Mouse (Mus musculus) brown adipose tissue, adult 24 weeks (tissue): ENCODE results near the gene Mrps18a. TPM values are rescaled to one million over a fixed set of nuclear protein-coding genes. Genes with fewer than 3 reads are reported as not detected.

Experiments
- H3K27ac ChIP-seq: fragments of 200-500 bp; replicated peaks from 2 replicates; pipeline ENCODE4 v1.5.1; 2012; ENCODE audit warnings: low read depth, mild to moderate bottlenecking, low read length
- H3K4me1 ChIP-seq: fragments of 200-500 bp; 2 replicates; pipeline ENCODE4 v1.6.1; 2012; ENCODE audit warnings: low read length, mixed read lengths; ENCODE audit not compliant: control insufficient read depth, insufficient read depth, insufficient read length
- H3K4me3 ChIP-seq: fragments of 200-500 bp; 2 replicates; pipeline ENCODE4 v1.5.1; 2012; ENCODE audit warnings: low read depth, mild to moderate bottlenecking, low read length, moderate library complexity; ENCODE audit not compliant: insufficient read depth
- polyA plus RNA-seq: library from polyadenylated mRNA; stranded (reverse); fragments of >200 nt; gene quantifications from 2 replicates; pipeline ENCODE4 v1.2.4, GENCODE M21; 2012; ENCODE audit not compliant: missing spikeins, insufficient read depth, insufficient read length

Mrps18a gene
- polyA plus RNA-seq, 1 experiment: 150 TPM

DNA sequence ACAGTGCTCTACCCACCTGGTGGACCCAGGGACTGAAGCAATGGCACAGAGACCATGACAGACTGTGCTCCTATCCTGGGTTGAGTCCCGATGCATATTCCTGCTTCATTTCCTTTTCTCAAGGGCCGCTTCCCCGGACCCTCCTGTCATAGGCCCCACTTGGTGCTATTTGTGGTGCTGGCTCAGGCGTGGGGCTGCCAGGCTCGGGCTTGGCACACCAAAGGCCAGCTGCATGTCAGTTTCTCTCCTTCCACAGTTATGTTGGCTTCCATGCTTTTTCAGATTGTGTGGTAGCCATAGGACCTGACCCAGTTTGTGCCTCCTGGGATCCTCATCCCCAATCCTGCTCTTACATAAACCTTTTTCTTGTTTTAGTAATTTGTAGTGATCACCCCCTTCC, 58.0 kb downstream of the Mrps18a start:
- no peak overlapping the region for H3K4me3 ChIP-seq
- H3K4me1 ChIP-seq: no peaks in the 10 kb centered on the region
- H3K27ac ChIP-seq: no peak overlapping the region

DNA sequence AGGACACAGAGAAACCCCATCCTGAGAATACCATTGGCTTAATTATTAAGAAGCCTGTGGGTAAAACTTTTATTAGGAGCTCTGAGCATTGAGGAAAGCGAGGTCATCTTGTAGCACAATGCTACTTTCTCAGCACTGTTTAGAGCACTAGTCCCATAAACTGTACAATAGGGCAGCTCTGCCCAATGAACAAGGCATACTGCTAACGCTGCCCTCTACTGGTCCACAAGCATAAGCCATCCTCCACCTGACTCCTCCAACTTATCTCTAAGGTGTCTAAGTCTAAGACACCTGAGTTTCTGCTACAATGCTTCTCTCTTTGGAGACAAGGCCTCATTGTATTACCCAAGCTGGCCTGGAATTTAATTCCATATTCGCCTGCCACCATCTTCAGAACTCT, 59.8 kb downstream of the Mrps18a start:
- Histone ChIP-seq H3K4me3 (no peak overlapping the region), H3K4me1 (no peaks in the 10 kb centered on the region), H3K27ac (no peak overlapping the region)

Other genes with a start within 250 kb of the Mrps18a start
- 189 and 214 TPM in 2 replicates for gene Vegfa, start 78.6 kb upstream of the Mrps18a start, polyA plus RNA-seq
- gene Rsph9, start 33.2 kb downstream of the Mrps18a start, polyA plus RNA-seq: 1.3 TPM in 1 of 2 replicates, not detected in the other
- 4.2 and 4.9 TPM in 2 replicates for gene Mad2l1bp, start 42.6 kb downstream of the Mrps18a start, polyA plus RNA-seq
- 19.3 and 23.4 TPM in 2 replicates for gene Gtpbp2, start 50.0 kb downstream of the Mrps18a start, polyA plus RNA-seq
- gene Polh, start 91.7 kb downstream of the Mrps18a start, polyA plus RNA-seq: 4.3 and 5.3 TPM in 2 replicates
- 8.5 and 9.2 TPM in 2 replicates for gene Xpo5, start 91.8 kb downstream of the Mrps18a start, polyA plus RNA-seq
- gene Polr1c, start 137.1 kb downstream of the Mrps18a start, polyA plus RNA-seq: 19.9 and 29.9 TPM in 2 replicates
- 63.4 and 66.1 TPM in 2 replicates for gene Yipf3, start 137.1 kb downstream of the Mrps18a start, polyA plus RNA-seq
- gene Lrrc73, start 142.5 kb downstream of the Mrps18a start, polyA plus RNA-seq: not detected in 2 replicates
- gene Tjap1, start 172.0 kb downstream of the Mrps18a start, polyA plus RNA-seq: 8.6 and 13.5 TPM in 2 replicates
- not detected in 2 replicates for gene Dlk2, start 186.4 kb downstream of the Mrps18a start, polyA plus RNA-seq
- gene Abcc10, start 217.4 kb downstream of the Mrps18a start, polyA plus RNA-seq: 2.7 and 3.5 TPM in 2 replicates